ENCODE assay signal across 29 mouse cellular contexts in the genomic region with DNA sequence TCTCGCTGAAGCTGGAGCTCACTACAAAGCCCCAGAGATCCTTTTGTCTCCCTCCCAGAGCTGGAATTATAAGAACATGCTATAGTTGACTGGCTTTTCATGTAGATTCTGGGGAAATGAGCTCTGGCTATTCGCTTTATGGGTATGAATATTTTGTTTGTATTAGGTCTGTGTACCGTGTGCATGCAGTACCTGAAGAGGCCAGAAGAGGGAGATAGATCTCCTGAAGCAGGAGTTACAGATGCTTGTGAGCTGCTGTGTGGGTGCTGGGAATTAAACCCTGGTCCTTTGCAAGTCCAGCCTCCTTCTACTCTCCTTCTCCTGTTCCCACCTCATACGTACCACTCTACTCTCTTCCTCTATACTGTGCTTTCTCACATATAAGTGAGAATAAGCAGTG. TPM values are rescaled to one million over a fixed set of nuclear protein-coding genes. Genes with fewer than 3 reads are reported as not detected.
DNase-seq lines count a peak whose midpoint lies in the region; TF ChIP-seq lines count a peak whose summit lies in the region.
"Had no signal": no experiment of that assay in that cellular context is flagged by ENCODE, and none has a peak within 500 bp of the region (broad histone marks: within the 10 kb centered on the region; RNA-seq: fewer than 3 reads in every experiment).

No protein-coding gene starts in this region.

- DNase-seq in heart, adult 11 months: peak; percentile 9
- no peak for DNase-seq in heart, postnatal 36 days
- DNase-seq in left cerebral cortex, adult 2 months (ENCODE audit: extremely low spot score in 1 of 2, low spot score in 2 of 2): no peak
- DNase-seq in left cerebral cortex, adult 8-10 months (ENCODE audit: low spot score in 2 of 2): no peak
- peak; percentile 1 for DNase-seq in NIH3T3 (ENCODE audit: low read depth)
- no peak for DNase-seq in urinary bladder, postnatal 36 days (ENCODE audit: low spot score in 2 of 2)
- DNase-seq in heart, postnatal 25 days (ENCODE audit: low spot score): no peak
- DNase-seq: adrenal gland, postnatal 14 days; cerebellum, adult 11-12 months; gastrocnemius, postnatal 14 days; heart, adult 18-20 months; heart, postnatal 10 days; kidney, adult 8-10 months; kidney, postnatal 14 days; left cerebral cortex, postnatal 4 days; lung, postnatal 10 days; midbrain, embryonic 14.5 days; right cerebral cortex, postnatal 4 days; thymus, adult 2 months; thymus, postnatal 36 days had no signal

- TF ChIP-seq CTCF in left cerebral cortex, adult 2 months (IDR thresholded peaks at IDR 0.05): peak; percentile 26; the same call in 1 of the 2 replicates
- peak; percentile 80 for TF ChIP-seq CTCF in E14TG2a.4 (conservative IDR thresholded peaks at IDR 0.05; ENCODE audit: low read length)

- H3K4me3 ChIP-seq in left cerebral cortex, adult 2 months: no peak overlapping the region
- H3K4me3 ChIP-seq in E14TG2a.4 (replicated peaks; ENCODE audit: low read length): no peak overlapping the region
- H3K4me3 ChIP-seq: embryonic facial prominence, embryonic 13.5 days; forebrain, embryonic 10.5 days; heart, embryonic 13.5 days; hindbrain, embryonic 12.5 days; limb, embryonic 15.5 days had no signal

- no peaks in the 10 kb centered on the region for H3K36me3 ChIP-seq in E14TG2a.4 (ENCODE audit: insufficient read depth, low read length)
- H3K36me3 ChIP-seq: embryonic facial prominence, embryonic 13.5 days; forebrain, embryonic 10.5 days; heart, embryonic 13.5 days; hindbrain, embryonic 12.5 days; limb, embryonic 15.5 days had no signal

- intact Hi-C loops in heart, postnatal 36 days (cut with DNase I): no loop called here
- intact Hi-C loops in left cerebral cortex, adult 2 months (cut with DNase I): no loop called here
- intact Hi-C loops in heart, postnatal 25 days (cut with DNase I): no loop called here

- no peak overlapping the region for H3K27ac ChIP-seq in left cerebral cortex, adult 2 months
- H3K27ac ChIP-seq: embryonic facial prominence, embryonic 13.5 days; forebrain, embryonic 10.5 days; heart, embryonic 13.5 days; hindbrain, embryonic 12.5 days; limb, embryonic 15.5 days; macrophage had no signal

- no peaks in the 10 kb centered on the region for H3K4me1 ChIP-seq in E14TG2a.4 (replicated peaks; ENCODE audit: low read depth, low read length)
- H3K4me1 ChIP-seq: embryonic facial prominence, embryonic 13.5 days; heart, embryonic 13.5 days; hindbrain, embryonic 12.5 days; limb, embryonic 15.5 days had no signal

- H3K9me3 ChIP-seq in E14TG2a.4 (ENCODE audit: low read length): peaks cover 5% of the 10 kb centered on the region; the same call in 1 of the 2 replicates
- H3K9me3 ChIP-seq: embryonic facial prominence, embryonic 13.5 days; forebrain, embryonic 10.5 days; hindbrain, embryonic 12.5 days; limb, embryonic 15.5 days had no signal

- H3K27me3 ChIP-seq in E14TG2a.4 (ENCODE audit: insufficient read depth, low read length): no peaks in the 10 kb centered on the region
- H3K27me3 ChIP-seq: embryonic facial prominence, embryonic 13.5 days; heart, embryonic 13.5 days; hindbrain, embryonic 12.5 days; limb, embryonic 15.5 days had no signal

RNA-seq across cellular contexts. Expression of a gene that starts 52.6 kb away (rescaled TPM):
- under 1 TPM; 0.11 TPM for total RNA-seq in heart, postnatal 36 days (2021)
- 1 to 10 TPM; 6.2 to 9.5 TPM for total RNA-seq in left cerebral cortex, adult 2 months (2021)
- 1 to 10 TPM; 5.6 to 6.3 (median 6.2) TPM for total RNA-seq in left cerebral cortex, adult 8-10 months (2022)
- total RNA-seq in heart, postnatal 25 days (2021): under 1 TPM; 0.08 to 0.13 TPM
- total RNA-seq: common myeloid progenitor, adult 5-6 weeks; neutrophil, adult 5-6 weeks had no signal

Comparison
In these comparisons a context has a peak if more than half of its experiments do, and no peak if none do; other contexts are left out.
1. DNase-seq: peak in heart, adult 11 months (single experiment) and NIH3T3 (single experiment); none in heart, postnatal 36 days (0 of 2), left cerebral cortex, adult 2 months (0 of 2), left cerebral cortex, adult 8-10 months (0 of 2), urinary bladder, postnatal 36 days (0 of 2) and heart, postnatal 25 days (single experiment).
2. RNA of a gene that starts 52.6 kb away (total RNA-seq): 6.2 to 9.5 TPM in left cerebral cortex, adult 2 months and 5.6 to 6.3 TPM in left cerebral cortex, adult 8-10 months; 0.08 to 0.13 TPM in heart, postnatal 25 days and 0.11 TPM in heart, postnatal 36 days; every median in the first group is over 4 times any median in the second.